Mouse (Mus musculus): ENCODE data around the gene Hpcal4. TPM values are rescaled to one million over a fixed set of nuclear protein-coding genes. Genes with fewer than 3 reads are reported as not detected.
A peak's percentile ranks its signal among the peaks of the same experiment; 100 is the strongest.

The Hpcal4 gene
- polyA plus RNA-seq, 1 experiment from 2014 or later, result 0.28 TPM

- no peak for ATAC-seq (ENCODE audit: insufficient number of reproducible peaks, low FRiP score, low TSS enrichment, low read depth)
- Histone ChIP-seq H3K27ac (replicated peaks) (no peak overlapping the region), H3K4me2 (replicated peaks) (0 out of 2 replicates have a peak overlapping the region, but pooled peaks have one; percentile 8), H3K9ac (no peak overlapping the region), H3K9me3 (replicated peaks) (no peaks in the 10 kb centered on the region), H3K36me3 (no peaks in the 10 kb centered on the region), H3K4me1 (0 out of 2 replicates have a peak, but pooled peaks cover 3% of the 10 kb centered on the region), H3K27me3 (0 out of 2 replicates have a peak, but pooled peaks cover 6% of the 10 kb centered on the region), H3K4me3 (replicated peaks) (no peak overlapping the region)
- WGBS, result 15% methylated on average over 15 of the region's 15 CpGs
Measured at GRCm38 (mm10) chr4:123162305-123162917, 20.6 kb upstream of the Hpcal4 start.

- Histone ChIP-seq H3K4me1 (0 out of 2 replicates have a peak, but pooled peaks cover 3% of the 10 kb centered on the region), H3K27me3 (0 out of 2 replicates have a peak, but pooled peaks cover 6% of the 10 kb centered on the region), H3K4me3 (replicated peaks) (no peak overlapping the region), H3K9ac (no peak overlapping the region), H3K27ac (replicated peaks) (no peak overlapping the region), H3K4me2 (replicated peaks) (no peak overlapping the region), H3K36me3 (no peaks in the 10 kb centered on the region), H3K9me3 (replicated peaks) (no peaks in the 10 kb centered on the region)
- 93% methylated on average over 15 of the region's 15 CpGs for WGBS
- no peak for ATAC-seq (ENCODE audit: insufficient number of reproducible peaks, low FRiP score, low TSS enrichment, low read depth)
Measured at GRCm38 (mm10) chr4:123164157-123164556, 18.9 kb upstream of the Hpcal4 start.

- no peak overlapping the region for H3K4me3 ChIP-seq (replicated peaks)
- H3K9ac ChIP-seq, result no peak overlapping the region
- peaks cover 27% of the 10 kb centered on the region for H3K27me3 ChIP-seq
- H3K4me2 ChIP-seq (replicated peaks), result no peak overlapping the region
- H3K4me1 ChIP-seq, result no peaks in the 10 kb centered on the region
- no peaks in the 10 kb centered on the region for H3K9me3 ChIP-seq (replicated peaks)
- no peak overlapping the region for H3K27ac ChIP-seq (replicated peaks)
- ATAC-seq (ENCODE audit: insufficient number of reproducible peaks, low FRiP score, low TSS enrichment, low read depth), result no peak
- no peaks in the 10 kb centered on the region for H3K36me3 ChIP-seq
Measured at GRCm38 (mm10) chr4:123171811-123172210, 11.2 kb upstream of the Hpcal4 start.

GRCm38 (mm10) chr4:123183239-123184056 lies 421 bp downstream of the Hpcal4 start:
- 11% methylated on average over 44 of the region's 44 CpGs for whole genome bisulfite sequencing
- Histone ChIP-seq H3K4me2 (replicated peaks) (peak overlapping the region; percentile 82), H3K9ac (0 out of 2 replicates have a peak overlapping the region, but pooled peaks have one; percentile 6), H3K27ac (replicated peaks) (no peak overlapping the region), H3K4me1 (peaks cover 17% of the 10 kb centered on the region), H3K36me3 (no peaks in the 10 kb centered on the region), H3K4me3 (replicated peaks) (peak overlapping the region; percentile 46), H3K27me3 (peaks cover 63% of the 10 kb centered on the region), H3K9me3 (replicated peaks) (no peaks in the 10 kb centered on the region)
- peak; percentile 84 for ATAC-seq (ENCODE audit: insufficient number of reproducible peaks, low FRiP score, low TSS enrichment, low read depth)

- no peak for ATAC-seq (ENCODE audit: insufficient number of reproducible peaks, low FRiP score, low TSS enrichment, low read depth)
- Histone ChIP-seq H3K36me3 (no peaks in the 10 kb centered on the region), H3K9ac (no peak overlapping the region), H3K4me3 (replicated peaks) (no peak overlapping the region), H3K27me3 (peaks cover 63% of the 10 kb centered on the region), H3K27ac (replicated peaks) (no peak overlapping the region), H3K4me1 (peaks cover 17% of the 10 kb centered on the region), H3K4me2 (replicated peaks) (no peak overlapping the region), H3K9me3 (replicated peaks) (no peaks in the 10 kb centered on the region)
- 50% methylated on average over 3 of the region's 3 CpGs for WGBS
Measured at GRCm38 (mm10) chr4:123184816-123185215, 1.8 kb downstream of the Hpcal4 start.

- ATAC-seq (ENCODE audit: insufficient number of reproducible peaks, low FRiP score, low TSS enrichment, low read depth), result no peak
Measured at GRCm38 (mm10) chr4:123192336-123192735, 9.3 kb downstream of the Hpcal4 start.

GRCm38 (mm10) chr4:123193791-123194190 lies 10.8 kb downstream of the Hpcal4 start:
- peaks cover 15% of the 10 kb centered on the region; the same call in 1 of the 2 replicates for H3K27me3 ChIP-seq
- ATAC-seq (ENCODE audit: insufficient number of reproducible peaks, low FRiP score, low TSS enrichment, low read depth), result no peak
- no peak overlapping the region for H3K4me2 ChIP-seq (replicated peaks)
- 84% methylated on average over 11 of the region's 11 CpGs for WGBS
- no peak overlapping the region for H3K9ac ChIP-seq
- H3K4me3 ChIP-seq (replicated peaks), result no peak overlapping the region
- no peaks in the 10 kb centered on the region for H3K4me1 ChIP-seq
- no peaks in the 10 kb centered on the region for H3K36me3 ChIP-seq
- no peaks in the 10 kb centered on the region for H3K9me3 ChIP-seq (replicated peaks)
- H3K27ac ChIP-seq (replicated peaks), result no peak overlapping the region

More at GRCm38 (mm10) chr4:123192336-123192735, 9.3 kb downstream of the Hpcal4 start:
- WGBS, result 77% methylated on average over 11 of the region's 11 CpGs
- no peak overlapping the region for H3K27ac ChIP-seq (replicated peaks)
- no peak overlapping the region for H3K4me3 ChIP-seq (replicated peaks)
- H3K27me3 ChIP-seq, result peaks cover 7% of the 10 kb centered on the region; the same call in 1 of the 2 replicates
- H3K4me2 ChIP-seq (replicated peaks), result no peak overlapping the region
- H3K9me3 ChIP-seq (replicated peaks), result no peaks in the 10 kb centered on the region
- H3K9ac ChIP-seq, result no peak overlapping the region
- H3K36me3 ChIP-seq, result no peaks in the 10 kb centered on the region
- no peaks in the 10 kb centered on the region for H3K4me1 ChIP-seq

- H3K27ac ChIP-seq (replicated peaks), result no peak overlapping the region
- no peak overlapping the region for H3K4me2 ChIP-seq (replicated peaks)
- peaks cover 37% of the 10 kb centered on the region for H3K27me3 ChIP-seq
- H3K9me3 ChIP-seq (replicated peaks), result no peaks in the 10 kb centered on the region
- H3K4me3 ChIP-seq (replicated peaks), result no peak overlapping the region
- 36% methylated on average over 6 of the region's 6 CpGs for WGBS
- H3K36me3 ChIP-seq, result no peaks in the 10 kb centered on the region
- H3K4me1 ChIP-seq, result peaks cover 10% of the 10 kb centered on the region
- ATAC-seq (ENCODE audit: insufficient number of reproducible peaks, low FRiP score, low TSS enrichment, low read depth), result no peak
- H3K9ac ChIP-seq, result no peak overlapping the region
Measured at GRCm38 (mm10) chr4:123196695-123197094, 13.7 kb downstream of the Hpcal4 start.

- no peak for ATAC-seq (ENCODE audit: insufficient number of reproducible peaks, low FRiP score, low TSS enrichment, low read depth)
- no peak overlapping the region for H3K27ac ChIP-seq (replicated peaks)
Measured at GRCm38 (mm10) chr4:123200771-123201185, 17.8 kb downstream of the Hpcal4 start.

GRCm38 (mm10) chr4:123201186-123202093 lies 18.4 kb downstream of the Hpcal4 start, which contains the start of gene Nt5c1a:
Nt5c1a (plus strand) TSS chr4:123201504.
- WGBS, result under 1% methylated on average over 57 of the region's 58 CpGs
- peaks cover 45% of the 10 kb centered on the region for H3K27me3 ChIP-seq
- no peak within 1 kb of the TSS for H3K9ac ChIP-seq
- H3K4me3 ChIP-seq (replicated peaks), result peak within 1 kb of the TSS; percentile 40
- no peak within 1 kb of the TSS for H3K27ac ChIP-seq (replicated peaks)
- peaks cover 14% of the 10 kb centered on the region for H3K4me1 ChIP-seq
- ATAC-seq (ENCODE audit: insufficient number of reproducible peaks, low FRiP score, low TSS enrichment, low read depth), result peak; percentile 32; the same call in 1 of the 2 replicates
- no peaks in the 10 kb centered on the region for H3K36me3 ChIP-seq
- H3K4me2 ChIP-seq (replicated peaks), result peak within 1 kb of the TSS; percentile 85
- H3K9me3 ChIP-seq (replicated peaks), result no peaks in the 10 kb centered on the region

More at GRCm38 (mm10) chr4:123200771-123201185, 17.8 kb downstream of the Hpcal4 start:
- WGBS, result 2% methylated on average over 15 of the region's 15 CpGs
- Histone ChIP-seq H3K9ac (no peak overlapping the region), H3K4me3 (replicated peaks) (peak overlapping the region; percentile 40), H3K36me3 (no peaks in the 10 kb centered on the region), H3K4me1 (peaks cover 14% of the 10 kb centered on the region), H3K9me3 (replicated peaks) (no peaks in the 10 kb centered on the region), H3K27me3 (peaks cover 45% of the 10 kb centered on the region), H3K4me2 (replicated peaks) (peak overlapping the region; percentile 85)

Measured in embryonic facial prominence, embryonic 15.5 days (tissue).